Mouse (Mus musculus) megakaryocyte, embryonic 14.5 days (primary cell): ENCODE measurements around the gene Afg3l1.
"Not testable (repeated sequence)": the region's sequence is repeated elsewhere in the genome, so short reads cannot be mapped to it uniquely, and the experiment has no call there.

Experiments
- FLI1 ChIP-seq: IDR thresholded peaks from 2 replicates; pipeline ENCODE4 v1.6.1; 2012; ENCODE audit warnings: low read length, inconsistent platforms, mixed read lengths
- GATA1 ChIP-seq: IDR thresholded peaks from 3 replicates; pipeline ENCODE4 v1.6.1; 2012; ENCODE audit warnings: mixed read lengths, low read length, inconsistent platforms, borderline replicate concordance

GRCm38 (mm10) chr8:123520048-123520447, 42.3 kb downstream of the Afg3l1 start:
- TF ChIP-seq GATA1, FLI1: not testable (repeated sequence)
